In genomic region chr12:117378297-117378887, GRCm38 (mm10) we compare ENCODE assay signal across 7 mouse cellular contexts.
DNase-seq lines count a peak whose midpoint lies in the region; TF ChIP-seq lines count a peak whose summit lies in the region.

No protein-coding gene starts in this region.

- peaks cover 7% of the 10 kb centered on the region for H3K9me3 ChIP-seq in megakaryocyte, embryonic 14.5 days

- peak; percentile 9 to 41 for DNase-seq in kidney, postnatal 25 days
- DNase-seq in kidney, adult 9 months, result no peak
- DNase-seq in MN1 (ENCODE audit: low spot score), result peak; percentile 37
- no peak for DNase-seq in cerebellum, adult 9-10 months
- no peak for DNase-seq in spleen, postnatal 10 days (ENCODE audit: low spot score in 2 of 2)

- H3K27me3 ChIP-seq in megakaryocyte, embryonic 14.5 days (replicated peaks), result no peaks in the 10 kb centered on the region

- WGBS in bone marrow, adult 2 months, result 49% methylated on average over 21 of the region's 21 CpGs

- peak overlapping the region; percentile 47 for H3K4me3 ChIP-seq in bone marrow, adult 2 months (replicated peaks; ENCODE audit: control insufficient read depth, low read depth, low read length)
- H3K4me3 ChIP-seq in megakaryocyte, embryonic 14.5 days (replicated peaks), result peak overlapping the region; percentile 86

- H3K27ac ChIP-seq in bone marrow, adult 2 months (ENCODE audit: control insufficient read depth, insufficient read depth, low read depth, low read length, poor library complexity), result no peak overlapping the region

- H3K36me3 ChIP-seq in megakaryocyte, embryonic 14.5 days (replicated peaks; ENCODE audit: low read length), result no peaks in the 10 kb centered on the region

- H3K4me1 ChIP-seq in bone marrow, adult 2 months (ENCODE audit: control insufficient read depth, insufficient read depth, low read length), result peaks cover 2% of the 10 kb centered on the region; the same call in 1 of the 2 replicates
- peaks cover 3% of the 10 kb centered on the region; the same call in 1 of the 2 replicates for H3K4me1 ChIP-seq in megakaryocyte, embryonic 14.5 days

- no peak for TF ChIP-seq CTCF in bone marrow, adult 2 months (IDR thresholded peaks at IDR 0.05; ENCODE audit: control insufficient read depth, insufficient read depth, low read length)

- no peak for TF ChIP-seq POLR2A in bone marrow, adult 2 months (IDR thresholded peaks at IDR 0.05; ENCODE audit: borderline replicate concordance, control insufficient read depth, low read depth, low read length)

Comparison
In these comparisons a context has a peak if more than half of its experiments do, and no peak if none do; other contexts are left out.
1. DNase-seq: peak in kidney, postnatal 25 days (2 of 2) and MN1 (single experiment); none in kidney, adult 9 months (single experiment), cerebellum, adult 9-10 months (single experiment) and spleen, postnatal 10 days (0 of 2).